Mouse (Mus musculus): ENCODE measurements around the gene Olfr914.

The Olfr914 gene

DNA sequence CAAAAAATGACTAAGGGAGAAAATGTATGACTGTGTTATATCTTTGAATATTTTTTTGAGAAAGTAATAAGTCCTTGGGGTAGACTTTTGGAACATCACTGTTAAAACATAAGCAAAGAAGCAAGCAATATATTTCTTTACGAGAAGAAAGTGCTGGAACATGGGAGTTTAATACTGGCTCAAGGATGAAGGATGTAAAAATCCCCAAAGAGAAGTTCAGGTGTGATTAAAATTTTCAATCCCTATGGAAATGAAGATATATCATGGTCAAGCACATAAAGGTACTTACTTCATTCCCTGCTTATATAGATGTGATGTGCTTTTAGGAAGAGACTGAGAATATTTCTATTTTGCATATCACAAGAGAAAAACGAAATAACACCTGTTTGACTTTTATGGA lies at the start of gene Olfr914:
Olfr914 (plus strand) TSS at position 301 of the 400 bp plus-strand sequence.
- no peak for DNase-seq

DNA sequence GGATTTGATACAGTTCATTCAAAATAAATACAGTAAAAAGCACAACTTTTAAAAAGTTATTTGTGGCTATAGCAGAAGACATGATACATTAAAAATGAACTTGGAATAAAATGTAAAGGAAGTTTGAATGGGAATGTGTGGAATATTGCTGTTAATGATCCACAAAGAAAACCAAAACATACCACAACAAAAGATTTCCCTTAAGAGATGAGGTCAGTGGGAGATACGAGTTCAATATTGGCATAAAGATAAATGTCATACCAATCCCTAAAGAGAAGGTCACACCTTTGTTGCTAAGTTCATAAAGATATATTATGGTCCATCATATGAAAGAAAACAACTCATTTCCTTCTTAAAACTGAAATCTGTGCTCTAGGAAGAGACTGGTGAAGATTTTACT lies 25.0 kb upstream of the Olfr914 start, which contains the start of gene Olfr912:
Olfr912 (plus strand) TSS at position 301 of the 400 bp plus-strand sequence.
- DNase-seq, result no peak

- no peak for DNase-seq
These were observed 13.8 kb upstream of the Olfr914 start for GRCm38 (mm10) chr9:38591056-38591455.

GRCm38 (mm10) chr9:38592459-38592858 lies 12.4 kb upstream of the Olfr914 start, which contains the start of gene Olfr913:
Olfr913 (plus strand) TSS chr9:38592759.
- no peak for DNase-seq

DNA sequence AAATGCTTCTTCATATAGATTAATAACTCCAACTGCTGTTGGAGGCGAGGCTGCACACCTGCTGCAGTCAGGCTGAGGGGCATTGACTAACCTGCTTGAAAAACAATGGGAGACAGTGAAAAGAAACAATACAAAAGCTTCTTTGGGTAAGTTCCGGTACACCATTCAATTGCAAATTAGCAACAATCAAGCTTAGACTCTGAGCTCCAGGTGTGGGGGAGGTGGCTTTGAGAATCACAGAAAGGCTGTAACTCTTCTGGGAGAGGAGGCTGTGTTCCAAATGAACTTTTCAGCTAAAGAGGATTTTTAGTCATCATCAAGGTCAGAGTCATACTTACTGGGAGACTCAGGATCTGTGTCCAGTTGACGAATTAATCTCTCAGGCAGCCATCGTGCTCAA lies 27.5 kb downstream of the Olfr914 start:
- no peak for DNase-seq

- DNase-seq, result no peak
These were observed 54.9 kb downstream of the Olfr914 start, which contains the start of gene Olfr916 for GRCm38 (mm10) chr9:38659775-38660174. Olfr916 (minus strand) TSS chr9:38659875.

Data from kidney, postnatal 4 days (tissue).